Mouse (Mus musculus) midbrain, embryonic 16.5 days (tissue): ENCODE results near the gene Mcts1. TPM values are rescaled to one million over a fixed set of nuclear protein-coding genes. Genes with fewer than 3 reads are reported as not detected.

Experiments
- ATAC-seq: fragments of 200-750 bp; cut with Nextera tagmentation; 2 replicates; pipeline ENCODE4 v1.8.0; 2017; ENCODE audit warnings: moderate TSS enrichment
- H3K27ac ChIP-seq: fragments of 300-500 bp; sonication (generic); 2 replicates; pipeline ENCODE4 v1.5.1; 2014; ENCODE audit warnings: mild to moderate bottlenecking, low read length, mixed read lengths
- H3K27me3 ChIP-seq: fragments of 300-500 bp; sonication (generic); 2 replicates; pipeline ENCODE4 v1.6.1; 2014; ENCODE audit warnings: low read depth, low read length, mixed read lengths; ENCODE audit not compliant: control insufficient read depth, insufficient read depth
- H3K36me3 ChIP-seq: fragments of 300-500 bp; sonication (generic); 2 replicates; pipeline ENCODE4 v1.6.1; 2014; ENCODE audit warnings: mild to moderate bottlenecking, low read length, moderate library complexity, mixed read lengths; ENCODE audit not compliant: control insufficient read depth, insufficient read depth
- H3K4me1 ChIP-seq: fragments of 300-500 bp; sonication (generic); 2 replicates; pipeline ENCODE4 v1.6.1; 2014; ENCODE audit warnings: mild to moderate bottlenecking, low read length, mixed read lengths; ENCODE audit not compliant: control insufficient read depth, insufficient read depth
- H3K4me2 ChIP-seq: fragments of 300-500 bp; sonication (generic); 2 replicates; pipeline ENCODE4 v1.6.1; 2014; ENCODE audit warnings: mild to moderate bottlenecking, low read length, mixed read lengths
- H3K4me3 ChIP-seq: fragments of 300-500 bp; sonication (generic); 2 replicates; pipeline ENCODE4 v1.5.1; 2014; ENCODE audit warnings: low read depth, mild to moderate bottlenecking, low read length, moderate library complexity, mixed read lengths
- H3K9ac ChIP-seq: fragments of 300-500 bp; sonication (generic); 2 replicates; pipeline ENCODE4 v1.6.1; 2014; ENCODE audit warnings: low read depth, low read length, mixed read lengths
- H3K9me3 ChIP-seq: fragments of 300-500 bp; sonication (generic); replicated peaks from 2 replicates; pipeline ENCODE4 v1.6.1; 2014; ENCODE audit warnings: mild to moderate bottlenecking, low read length, mixed read lengths; ENCODE audit not compliant: control insufficient read depth, poor library complexity, severe bottlenecking
- WGBS: fragments of 180-500 bp; shearing (Covaris S2); extraction: QIAGEN DNeasy Blood & Tissue Kit; methylation state at CpG from one replicate; pipeline ENCODE4 v1.1.7; 2014; 5-methylcytosine and 5-hydroxymethylcytosine counted together
- polyA plus RNA-seq: library from polyadenylated mRNA; unstranded; fragments of >200 nt; fragmentation: Nextera tagmentation; extraction: Ambion mirVana; gene quantifications from 2 replicates; pipeline ENCODE4 v1.2.1, GENCODE M21; 2015

Gene Mcts1
- polyA plus RNA-seq, 1 experiment from 2014 or later = 181 TPM

DNA sequence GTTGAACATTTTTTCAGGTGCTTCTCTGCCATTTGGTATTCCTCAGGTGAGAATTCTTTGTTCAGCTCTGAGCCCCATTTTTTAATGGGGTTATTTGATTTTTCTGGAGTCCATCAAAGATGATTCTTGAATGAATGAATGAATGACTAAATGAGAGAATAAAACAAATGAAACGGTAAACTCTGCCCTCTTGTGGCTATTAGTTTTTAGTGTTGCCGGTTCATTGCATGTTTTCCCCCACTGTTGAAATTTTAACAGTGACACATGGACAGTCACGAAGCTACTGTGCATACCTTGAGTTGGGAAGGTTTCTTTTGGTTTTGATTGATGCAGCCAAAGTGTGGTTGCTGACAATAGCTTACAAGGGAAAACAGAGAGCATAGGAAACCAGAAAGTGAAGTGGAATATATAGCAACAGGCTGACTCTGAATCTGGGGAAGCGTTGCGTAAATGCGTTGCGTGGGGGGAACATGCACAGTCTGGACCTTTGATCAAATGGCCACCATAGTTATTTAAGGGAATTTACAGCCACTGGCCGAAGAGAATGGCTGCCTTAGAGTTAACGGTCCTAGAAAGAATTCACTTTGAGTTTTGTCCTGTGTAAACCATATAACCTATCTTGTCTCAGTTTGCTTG is 50.1 kb downstream of the Mcts1 start:
- H3K9me3 ChIP-seq = no peaks in the 10 kb centered on the region
- WGBS = 62% methylated on average over 9 of the region's 9 CpGs
- no peak for ATAC-seq

DNA sequence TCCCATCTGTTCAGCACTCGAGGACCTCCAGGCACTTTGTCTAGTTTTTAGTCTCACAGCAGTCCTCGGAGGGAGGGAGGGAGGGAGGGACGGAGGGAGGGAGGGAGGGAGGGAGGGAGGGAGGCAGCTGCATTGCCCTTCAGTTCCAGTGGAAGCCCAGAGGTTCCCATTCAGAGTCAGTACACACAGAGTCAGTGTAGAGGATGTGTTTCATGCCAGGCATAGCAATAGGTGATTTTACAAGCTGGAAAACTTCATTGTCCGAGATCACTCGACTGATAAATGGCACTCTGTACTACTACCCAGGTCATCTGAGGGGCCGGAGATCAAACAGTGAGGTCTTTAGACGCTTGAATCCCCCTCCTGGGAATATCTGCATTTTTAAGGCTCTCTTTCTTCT is 50.8 kb downstream of the Mcts1 start:
- 36% methylated on average over 5 of the region's 7 CpGs for WGBS
- no peak for ATAC-seq
- H3K4me1 ChIP-seq = no peaks in the 10 kb centered on the region
- H3K9ac ChIP-seq = no peak overlapping the region
- H3K27me3 ChIP-seq = no peaks in the 10 kb centered on the region
- H3K9me3 ChIP-seq = no peaks in the 10 kb centered on the region
- H3K4me3 ChIP-seq = no peak overlapping the region
- H3K27ac ChIP-seq = no peak overlapping the region
- H3K4me2 ChIP-seq = no peak overlapping the region
- no peaks in the 10 kb centered on the region for H3K36me3 ChIP-seq

More for the DNA sequence above, 50.1 kb downstream of the Mcts1 start:
- Histone ChIP-seq H3K27me3 (no peaks in the 10 kb centered on the region), H3K4me2 (no peak overlapping the region), H3K9ac (no peak overlapping the region), H3K36me3 (no peaks in the 10 kb centered on the region), H3K27ac (no peak overlapping the region), H3K4me3 (no peak overlapping the region), H3K4me1 (no peaks in the 10 kb centered on the region)

DNA sequence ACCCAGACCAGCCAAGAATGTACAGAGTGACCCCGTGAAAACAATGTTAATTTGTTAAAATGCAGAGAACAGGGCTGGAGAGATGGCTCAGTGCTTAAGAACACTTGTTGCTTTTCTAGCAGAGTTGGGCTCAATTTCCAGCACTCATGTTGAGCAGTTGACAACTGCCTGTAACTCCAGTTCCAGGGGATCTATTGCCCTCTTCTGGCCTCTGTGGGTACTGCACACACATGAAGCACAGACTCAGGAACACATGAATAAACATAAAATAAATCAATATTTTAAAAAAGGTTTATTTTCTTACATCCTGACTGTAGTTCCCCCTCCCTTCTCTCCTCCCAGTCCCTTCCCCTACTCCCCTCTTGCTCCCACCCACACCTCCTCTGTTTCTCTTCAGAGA is 52.8 kb downstream of the Mcts1 start:
- Histone ChIP-seq H3K9ac (no peak overlapping the region), H3K36me3 (no peaks in the 10 kb centered on the region), H3K27ac (no peak overlapping the region), H3K4me3 (no peak overlapping the region), H3K9me3 (no peaks in the 10 kb centered on the region), H3K4me1 (no peaks in the 10 kb centered on the region), H3K4me2 (no peak overlapping the region), H3K27me3 (no peaks in the 10 kb centered on the region)
- WGBS = 82% methylated on average over 1 of the region's 1 CpGs
- ATAC-seq = no peak

DNA sequence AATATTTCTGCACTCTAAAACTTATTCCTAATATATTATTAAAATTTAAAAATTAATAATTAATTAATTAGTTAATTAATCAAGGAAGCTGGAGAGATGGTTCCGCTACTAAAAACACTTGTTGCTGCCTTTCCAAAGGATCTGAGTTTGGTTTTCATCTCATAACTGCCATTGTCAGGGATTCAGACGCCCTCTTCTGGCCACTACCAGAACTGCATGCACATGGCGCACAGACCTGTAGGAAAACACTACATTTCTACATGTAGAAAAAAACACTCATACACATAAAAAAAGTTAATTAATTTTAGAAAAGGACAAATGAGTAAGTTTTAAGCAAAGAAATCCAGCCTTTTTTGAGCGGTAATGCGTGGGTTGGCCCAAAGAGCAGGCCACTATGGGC is 54.3 kb downstream of the Mcts1 start:
- no peak for ATAC-seq
- no peaks in the 10 kb centered on the region for H3K27me3 ChIP-seq
- 89% methylated on average over 5 of the region's 5 CpGs for WGBS

DNA sequence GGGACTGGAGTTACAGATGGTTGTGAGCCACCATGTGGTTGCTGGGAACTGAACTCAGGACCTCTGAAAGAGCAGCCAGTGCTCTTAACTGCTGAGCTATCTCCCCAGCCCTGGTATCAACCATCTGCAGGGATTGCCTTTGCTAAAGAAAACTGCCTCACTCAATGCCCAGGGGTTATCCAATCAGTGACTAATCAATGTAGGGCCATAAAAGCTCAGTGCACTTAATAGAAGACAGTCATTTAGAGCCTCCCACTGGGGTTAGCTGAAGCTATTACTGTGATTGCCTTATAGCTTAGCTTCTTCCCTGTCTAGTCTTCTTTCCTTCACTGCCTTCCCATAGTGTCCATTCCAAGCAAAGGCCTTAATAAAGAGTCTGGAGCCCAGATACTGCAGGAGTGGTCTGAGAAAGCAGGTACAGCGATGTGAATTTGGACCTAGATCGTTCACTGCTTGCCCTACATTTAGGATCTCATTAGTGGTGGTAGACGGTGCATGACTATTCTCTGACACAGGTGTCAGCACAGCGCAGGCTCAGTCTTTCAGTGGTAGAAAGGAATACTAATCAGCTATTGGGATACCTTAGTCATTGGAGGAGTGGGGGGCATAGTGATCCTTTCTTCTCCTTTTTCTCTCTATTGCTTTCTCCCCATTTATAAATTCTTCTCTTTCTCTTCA is 56.0 kb downstream of the Mcts1 start:
- H3K27ac ChIP-seq = no peak overlapping the region
- H3K4me1 ChIP-seq = no peaks in the 10 kb centered on the region
- H3K36me3 ChIP-seq = no peaks in the 10 kb centered on the region
- WGBS = 64% methylated on average over 4 of the region's 4 CpGs
- no peaks in the 10 kb centered on the region for H3K9me3 ChIP-seq
- H3K4me3 ChIP-seq = no peak overlapping the region
- H3K27me3 ChIP-seq = no peaks in the 10 kb centered on the region
- ATAC-seq = no peak
- no peak overlapping the region for H3K9ac ChIP-seq
- no peak overlapping the region for H3K4me2 ChIP-seq

More for the DNA sequence above, 54.3 kb downstream of the Mcts1 start:
- Histone ChIP-seq H3K4me1 (no peaks in the 10 kb centered on the region), H3K9ac (no peak overlapping the region), H3K27ac (no peak overlapping the region), H3K36me3 (no peaks in the 10 kb centered on the region), H3K9me3 (no peaks in the 10 kb centered on the region), H3K4me3 (no peak overlapping the region), H3K4me2 (no peak overlapping the region)

Other genes starting within 250 kb of the Mcts1 start
- gene Lamp2, start 144.1 kb upstream of the Mcts1 start, polyA plus RNA-seq = 51.9 and 55.4 TPM in 2 replicates
- 17.2 and 17.4 TPM in 2 replicates for gene Cul4b, start 24.4 kb upstream of the Mcts1 start, polyA plus RNA-seq
- gene C1galt1c1, start 34.5 kb downstream of the Mcts1 start, polyA plus RNA-seq = 28.3 and 31.3 TPM in 2 replicates
- gene 6030498E09Rik, start 172.1 kb downstream of the Mcts1 start, polyA plus RNA-seq = not detected in 2 replicates